Mouse (Mus musculus) left cerebral cortex, adult 9 months (tissue): Measurements from ENCODE around the gene E330009J07Rik.

Experiments
- DNase-seq, 2 experiments: peaks; one replicate each; pipeline ENCODE4 v3.0.0; 2022; ENCODE audit warnings: low spot score in 2 of 2

Gene E330009J07Rik

DNA sequence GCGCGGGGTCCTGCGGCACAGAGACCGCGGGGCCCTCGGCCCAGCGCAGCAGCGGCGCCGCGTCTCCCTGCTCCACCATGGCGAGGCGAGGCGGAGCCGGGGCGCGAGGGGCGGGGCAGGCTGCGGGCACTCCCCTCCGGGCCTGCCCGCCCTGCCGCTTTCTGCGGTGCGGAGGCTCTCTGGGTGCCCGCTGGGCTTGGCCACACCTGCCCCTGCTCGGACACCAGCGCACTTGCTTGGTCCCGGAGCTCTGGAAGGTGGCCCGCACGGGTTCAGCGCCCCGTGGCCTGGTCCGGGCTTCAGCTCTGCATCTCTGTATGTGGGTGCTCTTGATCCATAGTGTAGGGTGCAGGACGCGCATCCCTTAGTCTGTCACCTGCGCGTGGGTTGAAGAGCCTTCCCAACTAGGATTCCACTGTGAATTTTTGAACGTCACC is at the start of gene E330009J07Rik:
TSS of gene E330009J07Rik (minus strand) at position 89 of the 437 bp plus-strand sequence.
- peak; percentile 68 to 75 for DNase-seq

DNA sequence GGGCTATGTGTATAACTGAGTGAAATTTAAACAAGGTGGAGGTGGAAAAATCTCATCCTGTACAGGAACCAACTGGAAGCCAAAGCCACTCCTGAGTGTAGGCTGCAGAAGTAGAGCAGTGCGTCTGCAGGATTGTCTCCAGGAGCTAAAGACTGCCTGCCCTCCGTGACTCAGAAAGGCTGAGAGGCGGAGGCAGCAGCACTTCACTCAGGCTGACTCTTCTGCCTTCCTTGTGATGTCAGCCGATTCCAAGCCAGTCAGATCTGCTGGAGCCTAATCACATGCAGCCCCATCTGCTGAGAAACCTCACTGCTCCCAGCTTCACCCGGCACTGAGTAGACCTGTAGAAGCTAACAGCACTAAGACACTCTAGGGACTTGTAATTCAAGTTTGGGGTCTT is 46.4 kb upstream of the E330009J07Rik start:
- DNase-seq = no peak

DNA sequence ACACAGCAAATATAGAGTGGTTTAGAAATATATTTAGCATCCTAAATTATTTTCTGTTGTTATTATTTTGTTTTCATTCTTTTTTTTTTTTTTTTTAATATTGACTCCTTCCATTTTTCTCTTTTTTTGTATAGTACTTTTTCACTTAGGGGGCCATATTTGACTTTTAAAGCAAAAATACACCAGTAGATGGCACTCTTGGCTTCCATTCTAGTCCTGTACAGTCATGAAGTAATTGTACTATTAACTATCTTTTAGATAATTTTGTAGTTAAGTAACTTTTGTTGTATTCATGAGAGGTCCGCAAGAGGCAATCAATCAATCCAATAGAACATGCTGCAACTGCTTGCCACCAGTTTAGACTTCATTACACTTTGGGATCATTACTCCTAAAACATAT is 43.8 kb upstream of the E330009J07Rik start:
- DNase-seq = no peak

DNA sequence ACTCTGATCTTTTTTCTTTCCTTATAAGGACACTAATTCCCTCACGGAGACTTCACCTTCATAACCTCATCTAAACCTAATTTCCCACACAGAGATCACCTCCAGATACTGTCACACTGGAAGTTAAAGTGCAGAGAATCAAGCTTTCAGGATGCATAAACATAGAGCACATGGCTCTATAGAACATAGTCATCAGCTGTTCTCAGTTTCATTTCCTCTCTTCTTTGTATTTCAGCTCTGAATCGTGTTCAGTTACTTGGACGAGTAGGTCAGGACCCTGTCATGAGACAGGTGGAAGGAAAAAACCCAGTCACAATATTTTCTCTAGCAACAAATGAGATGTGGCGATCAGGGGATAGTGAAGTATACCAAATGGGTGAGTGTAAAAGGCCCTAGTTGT is 40.2 kb upstream of the E330009J07Rik start:
- no peak for DNase-seq

DNA sequence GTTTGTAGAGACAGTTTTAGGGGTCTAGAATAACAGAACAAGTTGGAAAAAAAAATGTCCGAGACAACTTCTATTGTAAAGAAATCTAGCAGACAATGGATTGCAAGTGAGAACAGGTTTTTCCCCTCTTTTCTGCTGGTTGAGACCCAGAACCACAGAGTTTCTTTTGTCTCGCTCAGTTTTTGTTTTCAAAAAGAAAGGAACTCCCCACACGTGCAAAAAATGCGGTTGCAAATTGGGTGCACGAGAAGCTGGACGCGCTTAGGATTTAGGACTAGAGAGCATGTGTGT is 35.7 kb upstream of the E330009J07Rik start:
- no peak for DNase-seq

DNA sequence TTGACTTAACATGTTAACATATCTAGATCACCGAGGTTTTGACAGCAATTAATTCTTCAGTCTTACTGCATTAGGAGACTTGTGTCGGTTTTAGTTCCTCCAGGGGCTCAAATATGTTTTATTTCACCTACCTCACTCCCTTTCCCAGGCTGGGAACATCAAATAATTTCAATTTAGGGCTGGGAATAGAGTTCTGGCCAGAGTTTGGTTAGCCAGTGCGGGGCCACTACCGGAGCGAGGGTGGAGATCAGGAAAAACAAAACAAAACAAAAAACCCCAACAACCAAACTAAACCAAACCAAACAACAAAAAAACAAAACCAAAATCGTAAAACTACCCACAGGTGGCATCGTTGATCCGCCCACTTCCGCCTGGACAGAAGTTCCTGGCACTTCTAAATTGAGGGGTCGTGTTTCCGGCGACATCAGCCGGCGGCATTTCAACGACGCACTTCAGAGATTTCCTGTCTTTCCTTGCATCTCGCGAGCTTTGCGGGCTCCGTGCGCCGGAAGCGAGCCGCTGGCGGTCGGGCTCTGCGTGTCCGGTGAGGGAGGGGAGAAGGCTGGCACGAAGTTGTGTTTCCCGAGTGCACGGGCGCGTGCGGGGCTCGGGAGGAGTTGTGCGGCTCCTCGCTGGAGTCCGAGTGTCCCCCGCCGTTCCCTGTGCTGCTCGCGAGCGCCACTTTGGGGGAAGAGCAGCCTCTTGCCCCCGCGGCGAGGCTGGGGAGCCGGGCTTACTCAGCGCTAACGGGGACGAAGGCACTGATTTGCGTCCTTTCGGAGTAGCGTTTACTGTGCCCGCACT is 35.2 kb upstream of the E330009J07Rik start, which contains the start of gene Ssbp1:
TSS of gene Ssbp1 (plus strand) at position 437 of the 804 bp plus-strand sequence.
- peak; percentile 67 to 92 for DNase-seq

DNA sequence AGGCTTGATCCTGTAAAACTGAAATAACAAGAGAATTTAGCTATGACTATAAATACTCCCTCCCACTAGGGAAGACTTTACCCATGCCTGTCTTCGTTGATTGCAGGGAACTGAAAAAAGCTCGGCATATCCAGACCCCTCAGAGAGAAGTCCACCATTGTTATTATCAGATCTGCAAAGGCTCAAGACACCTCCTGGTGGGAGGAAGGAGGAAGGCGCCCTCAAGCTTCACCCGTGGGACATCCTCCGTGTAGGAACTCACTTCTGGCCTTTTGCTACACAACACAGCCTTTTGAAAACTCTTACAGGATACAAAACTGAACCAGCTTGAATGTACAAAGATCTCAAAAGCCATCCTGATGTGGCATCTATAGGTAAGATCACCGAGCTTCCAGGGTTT is 29.8 kb upstream of the E330009J07Rik start:
- no peak for DNase-seq

DNA sequence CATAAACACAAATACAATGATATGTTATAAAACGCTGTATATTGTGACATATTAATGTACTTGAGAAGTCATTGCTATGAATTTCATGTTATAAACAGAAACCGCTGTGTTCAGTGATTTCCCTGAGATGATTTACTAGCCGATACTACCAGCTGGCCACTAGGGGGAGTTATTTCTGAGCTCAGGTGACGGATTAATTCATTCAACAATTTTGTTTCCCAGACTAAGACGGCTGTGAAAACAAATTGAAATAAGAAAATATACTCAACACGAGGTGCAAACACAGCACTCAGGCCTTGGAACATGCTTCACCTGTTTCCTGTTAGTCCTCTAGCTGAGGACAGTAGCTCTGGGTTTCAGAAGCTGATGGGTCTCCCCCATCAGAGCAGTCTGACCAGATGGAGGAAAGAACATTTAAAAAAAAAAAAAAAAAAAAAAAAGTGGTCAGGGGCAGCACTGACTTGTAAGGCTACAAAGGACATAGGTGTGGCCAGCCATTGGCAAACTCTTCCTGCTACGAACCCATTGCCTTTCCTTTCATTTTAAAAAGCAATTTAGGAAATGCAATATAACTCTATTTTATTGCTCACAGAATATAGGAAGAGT is 18.6 kb upstream of the E330009J07Rik start:
- DNase-seq = no peak

DNA sequence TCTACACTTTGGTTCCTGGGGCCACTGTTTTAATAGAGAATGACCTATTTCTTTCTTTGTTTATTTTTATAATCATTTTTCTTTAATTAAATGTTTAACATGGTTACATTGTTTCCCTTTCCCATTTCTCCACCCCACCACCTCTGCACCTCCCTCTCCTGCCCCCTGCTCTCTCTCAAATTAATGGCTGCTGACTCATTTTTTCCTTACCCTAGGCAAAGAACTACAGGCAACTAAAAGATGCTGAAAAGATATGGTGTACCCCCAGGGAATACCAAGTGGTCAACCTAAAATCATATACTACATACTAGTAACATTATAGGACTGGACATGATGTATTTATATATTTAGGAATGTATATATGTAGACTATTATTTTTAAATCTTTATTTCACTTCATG is 12.7 kb upstream of the E330009J07Rik start:
- DNase-seq = no peak

DNA sequence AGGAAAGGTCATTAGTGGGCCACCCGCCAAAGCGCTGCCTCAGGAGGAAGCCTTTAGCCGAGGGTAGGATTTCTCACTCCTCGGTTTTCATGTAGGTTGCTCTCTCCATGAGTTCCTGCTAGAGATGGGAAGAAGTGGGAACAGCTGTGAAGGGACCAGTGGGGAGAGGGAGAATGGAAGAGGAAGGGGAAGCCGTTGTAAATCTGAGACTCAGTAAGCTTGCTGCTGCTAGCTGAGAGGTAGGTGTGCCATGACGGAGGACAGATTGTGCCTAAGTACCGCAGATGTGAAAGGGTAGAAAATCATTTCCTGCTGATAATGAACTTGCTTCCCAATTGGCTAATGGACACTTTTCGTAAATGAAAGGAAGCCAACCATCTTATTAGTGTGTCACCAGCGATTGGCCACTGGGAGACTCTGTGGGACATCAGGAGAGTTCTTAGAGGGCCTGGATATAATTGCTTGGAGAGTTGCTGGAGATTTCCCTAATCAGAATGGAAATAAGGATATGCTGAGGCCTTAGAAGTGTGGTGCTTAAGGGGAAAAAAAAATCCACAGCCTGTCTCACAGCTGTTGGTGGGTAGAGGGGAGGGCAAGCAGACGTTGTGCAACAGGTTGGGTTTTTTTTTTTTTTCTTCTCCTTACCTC is 7.5 kb upstream of the E330009J07Rik start:
- DNase-seq = no peak

DNA sequence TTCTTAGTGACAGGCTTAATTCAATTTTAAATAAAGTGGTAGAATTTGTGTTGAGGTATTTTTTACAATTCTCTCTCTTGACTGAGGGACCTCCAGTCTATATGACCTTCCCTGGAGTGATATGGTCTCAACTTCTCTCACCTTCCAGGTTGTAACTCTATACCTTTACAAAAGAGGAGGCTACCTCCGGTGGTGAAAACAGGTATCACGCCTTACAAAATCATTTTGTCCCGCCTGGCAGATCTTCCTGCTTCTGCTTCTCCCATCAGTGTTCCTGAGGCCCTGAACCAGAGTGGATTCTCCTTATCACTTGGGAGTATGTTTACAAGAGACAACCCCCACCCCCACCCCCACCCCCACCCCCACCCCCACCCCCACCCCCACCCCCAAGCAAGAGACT is 5.8 kb upstream of the E330009J07Rik start:
- DNase-seq = no peak

DNA sequence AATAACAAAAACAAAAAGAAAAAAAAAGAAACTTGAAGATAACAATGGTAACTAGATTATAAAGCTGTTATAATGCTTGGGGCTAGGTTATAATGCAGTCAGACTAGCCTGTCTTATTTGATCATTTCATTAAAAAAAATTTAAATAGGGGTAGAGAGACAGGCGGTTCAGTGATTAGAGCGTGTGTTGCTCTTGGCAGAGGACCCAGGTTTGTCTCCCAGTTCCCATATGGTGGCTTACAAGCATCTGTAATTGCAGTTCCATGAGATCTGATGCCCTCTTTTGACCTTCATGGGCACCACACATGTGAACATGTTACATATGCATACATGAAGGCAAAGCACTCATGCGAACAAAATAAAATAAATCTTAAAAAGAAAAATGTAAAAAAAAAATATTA is 5.3 kb upstream of the E330009J07Rik start:
- no peak for DNase-seq

DNA sequence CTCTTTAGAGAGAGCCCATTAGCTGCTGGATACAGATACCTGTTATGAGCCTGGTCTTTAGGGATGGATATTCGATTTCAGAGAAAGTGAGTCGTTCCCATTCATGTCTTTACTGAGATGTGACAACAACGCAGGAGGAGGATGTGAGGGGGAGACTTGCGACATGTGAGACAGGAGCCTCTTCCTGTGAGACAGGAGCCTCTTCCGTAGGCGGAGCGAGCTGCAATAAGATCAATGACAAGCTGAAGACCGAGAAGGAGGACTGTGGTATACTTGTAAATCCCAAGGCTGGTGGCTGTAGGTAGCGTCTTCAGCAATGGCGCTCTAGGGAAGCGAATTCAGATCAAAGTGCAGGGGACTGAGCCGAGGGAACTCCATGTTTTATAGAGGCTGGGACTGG is 3.8 kb upstream of the E330009J07Rik start:
- no peak for DNase-seq

DNA sequence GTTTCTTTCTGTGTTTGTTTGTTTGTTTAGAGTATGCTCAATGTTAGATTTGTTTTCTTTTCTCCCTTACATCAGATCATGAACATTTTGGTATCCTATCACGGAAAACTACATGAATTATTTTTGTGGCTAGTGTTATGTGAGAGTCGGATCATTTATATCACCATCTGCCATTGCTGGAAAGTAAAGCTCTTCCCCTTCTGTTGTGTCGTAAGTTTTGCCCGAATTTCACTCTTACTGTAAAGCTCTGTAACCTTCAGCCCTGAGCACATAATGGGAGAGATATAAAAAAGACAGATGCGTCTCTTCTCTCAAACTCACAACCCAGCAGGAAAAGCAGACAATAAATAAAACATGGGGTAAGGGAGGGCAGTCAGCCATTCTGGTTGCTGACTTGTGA is 3.0 kb upstream of the E330009J07Rik start, which contains the start of gene Wee2:
TSS of gene Wee2 (plus strand) at position 153 of the 400 bp plus-strand sequence.
- DNase-seq = no peak

DNA sequence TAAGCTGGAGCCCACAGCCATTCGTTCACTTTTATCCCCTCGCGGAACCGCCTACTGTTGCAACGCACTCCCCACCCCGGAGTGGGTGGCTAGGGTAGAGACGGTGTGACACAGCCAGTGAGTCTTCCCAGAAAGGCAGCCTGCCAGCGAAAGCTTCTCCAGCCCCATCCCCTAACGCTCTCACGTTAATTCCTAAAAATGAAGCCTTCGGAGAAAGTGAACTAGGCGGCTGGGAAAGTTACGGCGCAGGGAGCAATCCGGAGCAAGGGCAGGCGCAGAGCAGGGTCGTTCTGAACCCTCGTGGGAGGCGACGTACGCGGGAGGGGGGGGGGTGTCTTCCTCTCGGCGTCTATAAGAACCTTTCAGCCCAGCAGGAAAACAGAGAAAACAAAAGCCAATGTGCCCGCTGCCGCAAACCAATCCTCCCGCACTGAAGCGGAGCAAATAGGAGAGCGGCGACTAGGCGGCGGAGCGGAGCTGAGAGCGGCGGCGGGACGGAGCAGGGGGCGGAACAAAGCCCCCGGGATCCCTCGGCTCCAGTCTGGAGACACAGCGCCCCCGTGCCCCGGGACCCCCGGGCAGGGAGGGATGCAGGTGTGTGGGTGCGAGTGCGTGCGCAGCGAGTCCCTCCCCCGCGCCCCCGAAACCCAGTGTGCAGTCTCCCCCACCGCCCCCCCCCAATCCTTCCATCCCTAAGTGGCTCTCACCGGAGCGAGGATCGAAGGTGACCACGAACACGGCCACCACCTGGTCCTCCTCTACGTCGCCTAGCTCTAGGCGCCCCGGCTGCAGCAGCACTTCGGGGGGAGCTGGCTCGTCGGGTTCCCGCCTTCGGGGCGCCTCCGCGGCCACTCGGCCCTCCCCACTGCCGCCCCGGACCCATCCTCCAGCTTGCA is 536 bp downstream of the E330009J07Rik start:
- DNase-seq = peak in 1 of 2 experiments; percentile 73

DNA sequence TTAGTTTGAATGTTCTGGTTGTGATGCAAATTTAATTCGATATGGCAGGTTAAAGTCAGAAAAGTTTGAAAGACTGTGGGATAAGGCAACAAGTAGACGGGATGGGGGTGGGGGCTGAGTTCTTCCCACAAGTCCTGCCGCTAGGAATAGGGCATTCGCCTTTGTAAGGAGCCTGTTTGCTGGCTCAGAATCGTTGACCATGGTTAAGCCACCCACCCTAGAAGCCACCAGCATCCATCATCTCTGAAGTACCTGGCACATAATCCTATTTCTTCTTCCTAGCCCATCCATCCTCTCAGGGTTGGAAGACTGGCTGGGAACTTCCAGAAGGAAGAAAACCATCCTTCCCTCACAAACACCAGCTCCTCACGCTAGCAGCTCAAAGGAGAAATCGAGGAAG is 1.2 kb downstream of the E330009J07Rik start:
- no peak for DNase-seq

DNA sequence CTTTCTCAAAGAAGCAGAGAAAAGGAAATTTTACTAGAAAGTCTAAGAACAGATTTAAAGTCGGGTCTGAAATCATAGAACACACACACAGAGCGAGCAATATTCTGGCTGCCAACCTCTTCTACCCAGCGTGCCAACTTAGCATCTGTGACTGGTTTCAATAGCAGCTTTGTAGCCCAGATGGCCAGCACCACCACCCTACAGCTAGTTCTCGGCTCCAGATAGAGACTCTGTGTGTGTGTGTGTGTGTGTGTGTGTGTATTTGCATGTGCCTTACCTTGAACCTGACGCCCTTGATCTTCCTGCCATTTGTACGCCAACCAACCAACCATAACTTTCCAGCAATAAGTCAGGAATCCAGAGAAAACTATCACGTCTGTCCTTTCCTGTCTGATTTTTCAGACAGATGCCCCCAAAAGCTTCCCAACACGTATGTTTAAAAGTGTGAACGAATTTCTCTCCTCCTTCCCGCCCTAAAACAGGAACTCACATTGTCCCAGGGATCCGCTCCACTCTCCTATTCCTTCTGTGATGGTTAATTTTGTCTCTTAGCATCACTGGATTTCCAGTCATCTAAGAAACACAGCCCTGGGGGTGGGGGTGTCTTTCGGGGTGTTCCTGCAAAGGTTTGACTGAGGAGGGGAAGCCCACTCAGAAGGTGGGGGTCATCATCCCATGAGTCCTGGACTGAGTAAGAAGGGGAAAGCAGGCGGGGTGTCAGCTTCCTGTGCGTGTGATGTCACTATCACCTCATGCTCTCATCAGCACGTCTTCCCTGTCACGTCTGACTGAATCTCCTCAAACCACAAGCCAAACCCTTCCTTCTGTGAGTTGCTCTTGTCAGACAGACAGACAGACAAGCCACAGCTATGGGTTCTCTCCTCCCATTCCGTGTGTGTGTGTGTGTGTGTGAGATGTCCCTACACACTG is 3.3 kb downstream of the E330009J07Rik start:
- DNase-seq = peak in 1 of 2 experiments; percentile 80

DNA sequence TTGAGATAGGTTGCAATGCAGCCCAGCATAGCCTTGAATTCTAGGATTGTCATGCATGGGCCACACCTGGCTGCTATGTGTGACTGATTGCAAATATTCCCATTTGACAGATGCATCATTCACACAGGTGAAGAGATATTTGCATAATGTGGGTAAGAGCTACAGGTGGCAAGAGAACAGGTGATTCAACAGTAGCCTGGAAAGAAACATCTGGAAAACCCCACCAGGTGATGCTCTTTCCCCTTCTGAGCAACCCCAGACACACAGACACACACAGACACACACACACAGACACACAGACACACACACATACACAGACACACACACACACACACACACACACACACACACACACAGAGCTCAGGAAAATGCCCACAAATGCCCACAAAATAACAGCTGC is 4.1 kb downstream of the E330009J07Rik start:
- DNase-seq = no peak

DNA sequence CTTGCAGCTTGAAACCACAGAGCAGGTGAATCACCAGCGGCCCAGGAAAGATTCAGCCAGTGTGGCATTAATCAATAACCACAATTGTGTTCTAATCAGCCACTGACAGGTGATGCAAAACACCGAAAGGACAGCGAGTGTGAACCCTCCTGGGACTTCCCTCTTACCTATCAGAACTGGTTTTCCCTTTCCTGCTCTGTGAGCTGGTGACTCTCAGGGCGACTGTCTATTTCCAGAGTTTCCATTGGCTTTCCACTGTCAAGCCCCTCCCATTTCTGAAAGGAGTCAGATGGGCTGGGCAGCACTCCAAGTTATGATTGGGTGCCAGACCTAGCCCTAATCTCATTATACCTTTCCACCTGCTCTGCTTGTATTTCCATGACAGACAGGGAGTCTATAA is 4.6 kb downstream of the E330009J07Rik start:
- DNase-seq = no peak

DNA sequence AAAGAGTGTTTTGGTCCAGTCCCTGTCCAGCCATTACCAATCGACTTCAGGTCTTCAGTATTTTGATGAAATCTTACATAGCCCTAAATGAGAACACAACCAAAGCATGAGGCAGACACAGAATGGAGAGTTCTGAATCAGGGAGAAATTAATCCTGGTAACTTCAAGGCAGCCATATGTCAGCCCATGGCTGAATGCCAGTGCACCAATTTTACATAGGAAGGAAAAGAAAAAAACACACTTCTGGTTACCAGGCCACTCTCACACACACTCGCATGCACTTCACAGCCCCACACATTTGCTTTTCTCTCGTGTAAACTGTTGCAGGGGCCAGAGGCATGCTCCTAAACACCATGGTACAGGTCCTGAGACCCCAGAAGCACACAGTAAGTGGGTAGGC is 5.1 kb downstream of the E330009J07Rik start:
- peak in 1 of 2 experiments; percentile 55 for DNase-seq

DNA sequence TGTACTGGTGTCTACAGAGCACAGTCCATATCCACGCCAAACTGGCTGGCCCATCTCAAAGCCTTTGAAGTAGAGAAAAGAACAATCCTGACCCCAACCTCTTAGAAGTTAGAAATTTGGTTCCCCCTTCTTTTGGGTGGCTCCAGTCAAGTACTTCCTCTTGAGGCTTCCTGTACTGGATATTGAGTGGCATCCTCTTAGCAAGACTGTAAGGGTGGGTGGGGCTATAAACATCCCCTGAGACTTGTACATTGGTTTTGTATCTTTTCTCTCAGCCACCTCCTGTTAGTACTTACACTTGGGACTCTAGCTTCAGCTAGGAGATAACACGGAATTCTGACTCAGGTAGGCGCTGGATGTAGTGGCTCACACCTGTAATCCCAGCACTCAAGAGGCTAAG is 5.7 kb downstream of the E330009J07Rik start:
- DNase-seq = no peak
